Mouse (Mus musculus) small intestine, adult 2 months (tissue): ENCODE data around the gene Ccdc186.

Source experiments
- CTCF ChIP-seq: fragments of 200-500 bp; IDR thresholded peaks from 2 replicates; pipeline ENCODE4 v1.5.1; 2012; ENCODE audit warnings: low read depth, mild to moderate bottlenecking, control low read depth, inconsistent platforms, low read length, moderate library complexity, mixed read lengths; ENCODE audit not compliant: insufficient replicate concordance, insufficient read length; ENCODE audit errors: extremely low read depth
- POLR2A ChIP-seq: fragments of 200-500 bp; IDR thresholded peaks from 2 replicates; pipeline ENCODE4 v1.6.1; 2012; ENCODE audit warnings: low read depth, mild to moderate bottlenecking, control low read depth, inconsistent platforms, low read length, moderate library complexity

DNA sequence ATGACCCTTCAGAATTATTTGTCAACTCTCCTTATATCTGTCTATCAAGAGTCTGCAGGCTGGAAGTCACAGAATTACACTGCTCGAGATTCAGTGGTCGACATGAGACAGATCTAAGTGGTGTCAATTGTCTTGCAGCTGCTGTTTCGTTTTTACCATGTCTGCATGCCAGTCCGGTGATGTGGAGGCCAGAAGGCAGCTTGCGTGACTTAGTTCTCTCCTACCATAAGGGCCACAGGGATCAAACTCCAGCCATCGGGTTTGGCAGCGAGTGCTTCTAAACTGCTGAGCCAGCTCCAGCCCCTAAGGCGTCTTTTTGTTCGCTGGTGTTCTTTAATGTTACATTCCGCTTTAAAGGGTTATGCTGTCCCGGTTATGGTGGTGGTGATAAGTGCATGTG is 6.3 kb upstream of the Ccdc186 start:
- TF ChIP-seq CTCF, result no peak
- no peak for TF ChIP-seq POLR2A
